Mouse (Mus musculus): ENCODE data around the gene Cacna1g. TPM values are rescaled to one million over a fixed set of nuclear protein-coding genes. Genes with fewer than 3 reads are reported as not detected.
A peak's percentile ranks its signal among the peaks of the same experiment; 100 is the strongest.

The Cacna1g gene
- total RNA-seq, 2 experiments from 2014 or later: 83.4 to 92.5 TPM

- intact Hi-C loops (cut with DNase I): loop anchor here (2.0 kb wide), 2 partner anchors 16 to 30 kb away; no protein-coding TSS in a partner anchor
- DNase-seq (ENCODE audit: low spot score in 2 of 2): peak in 1 of 2 experiments; percentile 67
Observed at GRCm38 (mm10) chr11:94455161-94455820, 18.7 kb downstream of the Cacna1g start.

- intact Hi-C loops (cut with DNase I): loop anchor here (2.0 kb wide), 2 partner anchors 16 to 30 kb away; no protein-coding TSS in a partner anchor
- peak in 1 of 2 experiments; percentile 81 for DNase-seq (ENCODE audit: low spot score in 2 of 2)
Observed at GRCm38 (mm10) chr11:94454756-94455155, 19.2 kb downstream of the Cacna1g start.

GRCm38 (mm10) chr11:94451091-94451773, 22.8 kb downstream of the Cacna1g start:
- intact Hi-C loops (cut with DNase I): no loop called here
- DNase-seq (ENCODE audit: low spot score in 2 of 2): no peak

- DNase-seq (ENCODE audit: low spot score in 2 of 2): no peak
- intact Hi-C loops (cut with DNase I): no loop called here
Observed at GRCm38 (mm10) chr11:94449886-94450285, 24.1 kb downstream of the Cacna1g start.

- intact Hi-C loops (cut with DNase I): no loop called here
- DNase-seq (ENCODE audit: low spot score in 2 of 2): no peak
Observed at GRCm38 (mm10) chr11:94449239-94449638, 24.8 kb downstream of the Cacna1g start.

- no peak for DNase-seq (ENCODE audit: low spot score in 2 of 2)
- intact Hi-C loops (cut with DNase I): no loop called here
Observed at GRCm38 (mm10) chr11:94447017-94447416, 27.0 kb downstream of the Cacna1g start.

- intact Hi-C loops (cut with DNase I): no loop called here
- DNase-seq (ENCODE audit: low spot score in 2 of 2): no peak
Observed at GRCm38 (mm10) chr11:94445300-94445699, 28.7 kb downstream of the Cacna1g start.

- intact Hi-C loops (cut with DNase I): no loop called here
- no peak for DNase-seq (ENCODE audit: low spot score in 2 of 2)
Observed at GRCm38 (mm10) chr11:94444829-94445228, 29.2 kb downstream of the Cacna1g start.

- intact Hi-C loops (cut with DNase I): no loop called here
- no peak for DNase-seq (ENCODE audit: low spot score in 2 of 2)
Observed at GRCm38 (mm10) chr11:94441752-94442151, 32.2 kb downstream of the Cacna1g start.

- no peak for DNase-seq (ENCODE audit: low spot score in 2 of 2)
- intact Hi-C loops (cut with DNase I): no loop called here
Observed at GRCm38 (mm10) chr11:94441122-94441521, 32.9 kb downstream of the Cacna1g start.

GRCm38 (mm10) chr11:94440421-94440820, 33.6 kb downstream of the Cacna1g start:
- intact Hi-C loops (cut with DNase I): no loop called here
- no peak for DNase-seq (ENCODE audit: low spot score in 2 of 2)

- intact Hi-C loops (cut with DNase I): no loop called here
- no peak for DNase-seq (ENCODE audit: low spot score in 2 of 2)
Observed at GRCm38 (mm10) chr11:94429011-94429651, 44.9 kb downstream of the Cacna1g start.

GRCm38 (mm10) chr11:94428091-94428835, 45.7 kb downstream of the Cacna1g start:
- intact Hi-C loops (cut with DNase I): no loop called here
- no peak for DNase-seq (ENCODE audit: low spot score in 2 of 2)

- intact Hi-C loops (cut with DNase I): loop anchor here (2.0 kb wide), 2 partner anchors 29 to 47 kb away; no protein-coding TSS in a partner anchor
- peak; percentile 48 to 81 for DNase-seq (ENCODE audit: low spot score in 2 of 2)
Observed at GRCm38 (mm10) chr11:94425656-94426055, 48.3 kb downstream of the Cacna1g start.

GRCm38 (mm10) chr11:94425215-94425614, 48.8 kb downstream of the Cacna1g start:
- DNase-seq (ENCODE audit: low spot score in 2 of 2): no peak
- intact Hi-C loops (cut with DNase I): loop anchor here (2.0 kb wide), 2 partner anchors 30 to 48 kb away; no protein-coding TSS in a partner anchor

GRCm38 (mm10) chr11:94424380-94424779, 49.6 kb downstream of the Cacna1g start:
- peak; percentile 41 to 70 for DNase-seq (ENCODE audit: low spot score in 2 of 2)
- intact Hi-C loops (cut with DNase I): loop anchor here (2.0 to 5.0 kb wide), 3 partner anchors 30 to 118 kb away; no protein-coding TSS in a partner anchor

- intact Hi-C loops (cut with DNase I): loop anchor here (2.0 to 5.0 kb wide), 3 partner anchors 31 to 118 kb away; no protein-coding TSS in a partner anchor
- no peak for DNase-seq (ENCODE audit: low spot score in 2 of 2)
Observed at GRCm38 (mm10) chr11:94423855-94424254, 50.1 kb downstream of the Cacna1g start.

- intact Hi-C loops (cut with DNase I): loop anchor here (1.0 to 5.0 kb wide), 2 partner anchors 65 to 121 kb away; partner anchors contain the start of gene Spata20
- DNase-seq (ENCODE audit: low spot score in 2 of 2): no peak
Observed at GRCm38 (mm10) chr11:94420991-94421390, 53.0 kb downstream of the Cacna1g start.

- intact Hi-C loops (cut with DNase I): loop anchor here (1.0 to 5.0 kb wide), 2 partner anchors 66 to 122 kb away; partner anchors contain the start of gene Spata20
- peak in 1 of 2 experiments; percentile 67 for DNase-seq (ENCODE audit: low spot score in 2 of 2)
Observed at GRCm38 (mm10) chr11:94420325-94420724, 53.7 kb downstream of the Cacna1g start.
